Mouse (Mus musculus) embryonic facial prominence, embryonic 10.5 days (tissue): ENCODE measurements around the gene H2-D1. TPM values are rescaled to one million over a fixed set of nuclear protein-coding genes. Genes with fewer than 3 reads are reported as not detected.

Source experiments
- DNase-seq: peaks from one replicate; pipeline ENCODE4 v3.0.0-alpha.2; 2017; ENCODE audit warnings: low spot score
- H3K27ac ChIP-seq: fragments of 300-500 bp; sonication (generic); replicated peaks from 2 replicates; pipeline ENCODE4 v1.5.1; 2016; ENCODE audit warnings: mild to moderate bottlenecking
- H3K27me3 ChIP-seq: fragments of 300-500 bp; sonication (generic); replicated peaks from 2 replicates; pipeline ENCODE4 v1.6.1; 2016; ENCODE audit warnings: low read depth, mild to moderate bottlenecking; ENCODE audit not compliant: poor library complexity, severe bottlenecking
- H3K36me3 ChIP-seq: fragments of 300-500 bp; sonication (generic); replicated peaks from 2 replicates; pipeline ENCODE4 v1.6.1; 2016; ENCODE audit warnings: mild to moderate bottlenecking, moderate library complexity
- H3K4me1 ChIP-seq: fragments of 300-500 bp; sonication (generic); 2 replicates; pipeline ENCODE4 v1.6.1; 2016
- H3K4me3 ChIP-seq: fragments of 300-500 bp; sonication (generic); 2 replicates; pipeline ENCODE4 v1.5.1; 2016; ENCODE audit warnings: mild to moderate bottlenecking, moderate library complexity
- H3K9me3 ChIP-seq: fragments of 300-500 bp; sonication (generic); 2 replicates; pipeline ENCODE4 v1.6.1; 2016; ENCODE audit warnings: mild to moderate bottlenecking
- WGBS: fragments of 180-500 bp; shearing (Covaris S2); methylation state at CpG from one replicate; pipeline ENCODE4 v1.1.7; 2016; 5-methylcytosine and 5-hydroxymethylcytosine counted together
- polyA plus RNA-seq: library from polyadenylated mRNA; unstranded; fragments of >200 nt; fragmentation: Nextera tagmentation; extraction: Ambion mirVana; gene quantifications from 2 replicates; pipeline ENCODE4 v1.2.1, GENCODE M21; 2016

Gene H2-D1
- polyA plus RNA-seq, result 30.3 and 32.9 TPM in 2 replicates

- peak within 1 kb of the TSS; percentile 76 for H3K27ac ChIP-seq
- no peaks in the 10 kb centered on the region for H3K36me3 ChIP-seq
- H3K9me3 ChIP-seq, result no peaks in the 10 kb centered on the region
- H3K27me3 ChIP-seq, result peaks cover 73% of the 10 kb centered on the region
- under 1% methylated on average over 73 of the region's 73 CpGs for WGBS
- DNase-seq, result peak; percentile 87
- peak within 1 kb of the TSS; percentile 82 for H3K4me3 ChIP-seq
- peaks cover 19% of the 10 kb centered on the region for H3K4me1 ChIP-seq
These were observed at the start of gene H2-D1 for GRCm38 (mm10) chr17:35262664-35263522. Gene H2-D1, plus strand, starts transcription at chr17:35262730.

GRCm38 (mm10) chr17:35213071-35213470, 49.5 kb upstream of the H2-D1 start:
- H3K4me1 ChIP-seq, result peaks cover 7% of the 10 kb centered on the region
- 93% methylated on average over 5 of the region's 5 CpGs for WGBS

DNA sequence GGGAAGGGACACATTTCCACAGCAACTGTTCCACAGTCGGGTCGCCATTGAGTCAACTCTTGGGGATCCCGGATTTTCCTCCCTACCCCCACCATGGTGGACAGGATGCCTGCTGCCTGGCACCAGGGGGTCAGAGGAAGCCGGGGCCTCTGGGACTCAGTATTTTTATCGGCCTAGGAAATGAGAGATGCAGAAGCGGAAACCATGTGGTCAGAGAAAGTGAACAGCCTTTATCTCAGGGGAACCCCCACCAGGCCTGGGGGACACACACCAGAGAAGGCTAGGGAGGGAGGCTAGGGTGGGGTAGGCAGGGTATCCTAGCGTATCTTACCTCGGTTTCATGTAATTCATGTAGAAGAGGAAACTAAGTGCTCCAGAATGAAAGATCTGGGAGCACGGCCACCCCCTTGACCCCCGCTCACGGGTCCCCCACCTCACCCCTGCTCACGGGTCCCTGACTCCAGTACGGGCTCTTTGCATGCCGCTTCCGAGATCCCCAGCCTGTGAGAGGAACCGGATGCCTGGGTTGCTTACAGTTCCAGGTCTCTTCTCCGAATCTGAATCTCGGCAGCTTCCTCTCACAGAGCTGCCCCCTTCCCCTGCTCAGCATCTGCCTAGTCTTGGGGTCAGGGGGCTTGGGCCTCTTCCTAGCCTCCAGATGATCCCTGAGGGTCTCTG, 43.9 kb upstream of the H2-D1 start:
- Histone ChIP-seq H3K27me3 (no peaks in the 10 kb centered on the region), H3K4me3 (no peak overlapping the region), H3K36me3 (peaks cover 44% of the 10 kb centered on the region), H3K9me3 (no peaks in the 10 kb centered on the region), H3K27ac (no peak overlapping the region), H3K4me1 (peaks cover 22% of the 10 kb centered on the region)
- 79% methylated on average over 18 of the region's 18 CpGs for WGBS
- DNase-seq, result no peak

More at GRCm38 (mm10) chr17:35213071-35213470, 49.5 kb upstream of the H2-D1 start:
- no peak for DNase-seq
- Histone ChIP-seq H3K4me3 (no peak overlapping the region), H3K9me3 (no peaks in the 10 kb centered on the region), H3K27ac (no peak overlapping the region), H3K36me3 (no peaks in the 10 kb centered on the region), H3K27me3 (no peaks in the 10 kb centered on the region)

DNA sequence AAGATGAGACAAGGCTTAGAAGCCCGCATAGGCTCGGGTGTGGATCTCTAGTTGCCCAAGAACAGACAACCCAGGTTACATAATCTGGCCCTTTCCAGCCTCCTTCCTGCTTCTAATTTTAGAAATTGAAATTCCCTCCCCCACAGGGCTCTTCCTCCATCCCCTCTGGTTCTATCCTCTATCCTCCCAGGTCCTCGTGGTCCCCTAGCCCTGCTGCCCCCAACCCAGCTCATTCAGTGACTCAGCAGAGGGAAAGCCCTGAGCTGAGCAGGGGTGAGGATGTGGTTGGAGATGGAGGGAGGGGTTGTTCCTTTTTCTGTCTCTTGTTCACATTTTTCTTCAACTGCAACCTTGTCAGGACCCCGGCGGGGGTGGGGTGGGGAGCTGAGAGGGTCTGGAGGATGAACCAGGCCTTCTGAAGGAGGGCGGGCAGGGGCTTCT, 42.9 kb upstream of the H2-D1 start:
- no peaks in the 10 kb centered on the region for H3K27me3 ChIP-seq
- H3K36me3 ChIP-seq, result peaks cover 53% of the 10 kb centered on the region
- 83% methylated on average over 6 of the region's 6 CpGs for WGBS
- no peak overlapping the region for H3K4me3 ChIP-seq
- H3K27ac ChIP-seq, result 0 out of 2 replicates have a peak overlapping the region, but pooled peaks have one; percentile 11
- no peaks in the 10 kb centered on the region for H3K9me3 ChIP-seq
- peaks cover 17% of the 10 kb centered on the region for H3K4me1 ChIP-seq
- DNase-seq, result no peak

- Histone ChIP-seq H3K27ac (peak within 1 kb of the TSS; percentile 11), H3K36me3 (peaks cover 60% of the 10 kb centered on the region), H3K9me3 (no peaks in the 10 kb centered on the region), H3K4me1 (0 out of 2 replicates have a peak, but pooled peaks cover 15% of the 10 kb centered on the region), H3K27me3 (no peaks in the 10 kb centered on the region), H3K4me3 (no peak within 1 kb of the TSS)
- DNase-seq, result no peak
- WGBS, result 83% methylated on average over 28 of the region's 28 CpGs
These were observed 42.2 kb upstream of the H2-D1 start, which contains the start of gene Gm16181 for GRCm38 (mm10) chr17:35220156-35220952. Gene Gm16181, plus strand, starts transcription at chr17:35220834.

DNA sequence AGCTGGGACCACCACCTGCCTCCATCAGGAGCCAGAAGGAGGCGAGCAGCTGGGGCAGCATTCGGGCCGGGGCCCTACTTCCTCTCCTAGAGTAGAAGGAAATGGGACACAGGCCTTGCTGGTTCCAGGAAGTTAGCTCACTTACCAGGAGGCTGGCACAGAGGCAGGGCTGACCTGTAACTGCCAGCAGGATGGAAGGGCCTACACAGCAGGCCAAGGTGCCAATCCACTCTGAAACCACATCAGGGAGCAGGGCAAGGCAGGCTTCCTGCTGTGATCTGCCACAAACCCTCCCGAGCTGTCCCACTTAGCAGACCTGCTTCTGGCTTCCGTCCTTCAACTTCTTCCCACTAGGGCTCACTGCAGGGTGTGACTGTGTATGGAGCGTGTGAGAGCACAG, 40.2 kb upstream of the H2-D1 start:
- Histone ChIP-seq H3K4me3 (no peak overlapping the region), H3K4me1 (0 out of 2 replicates have a peak, but pooled peaks cover 15% of the 10 kb centered on the region), H3K27me3 (no peaks in the 10 kb centered on the region), H3K9me3 (no peaks in the 10 kb centered on the region), H3K27ac (no peak overlapping the region), H3K36me3 (peaks cover 76% of the 10 kb centered on the region)
- no peak for DNase-seq
- WGBS, result 77% methylated on average over 6 of the region's 6 CpGs

- 94% methylated on average over 4 of the region's 4 CpGs for WGBS
- Histone ChIP-seq H3K27ac (no peak overlapping the region), H3K4me3 (no peak overlapping the region), H3K9me3 (no peaks in the 10 kb centered on the region), H3K27me3 (no peaks in the 10 kb centered on the region), H3K4me1 (0 out of 2 replicates have a peak, but pooled peaks cover 15% of the 10 kb centered on the region), H3K36me3 (peaks cover 90% of the 10 kb centered on the region)
- DNase-seq, result no peak
These were observed 37.9 kb upstream of the H2-D1 start for GRCm38 (mm10) chr17:35224641-35225040.

DNA sequence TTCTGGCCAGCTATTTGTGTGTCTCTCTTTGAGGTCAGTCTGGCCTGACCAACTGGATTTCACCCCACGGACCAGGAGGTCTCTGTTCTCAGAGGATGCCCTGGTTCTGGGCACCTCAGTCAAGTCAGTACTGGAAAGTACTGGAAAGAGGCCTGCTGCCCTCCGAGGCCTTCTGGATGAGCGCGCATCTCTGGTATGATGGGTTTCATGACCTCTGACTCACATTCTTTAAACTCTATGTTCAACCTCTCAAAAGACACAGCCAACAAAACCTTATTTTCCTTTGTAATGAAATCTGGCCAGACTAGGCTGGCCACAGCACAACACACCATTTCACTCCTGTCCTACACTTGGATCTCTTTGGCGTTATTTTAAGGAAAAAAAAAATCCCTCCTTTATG, 37.1 kb upstream of the H2-D1 start:
- Histone ChIP-seq H3K4me3 (no peak overlapping the region), H3K36me3 (peaks cover 89% of the 10 kb centered on the region), H3K4me1 (0 out of 2 replicates have a peak, but pooled peaks cover 9% of the 10 kb centered on the region), H3K27ac (no peak overlapping the region), H3K9me3 (no peaks in the 10 kb centered on the region), H3K27me3 (no peaks in the 10 kb centered on the region)
- WGBS, result 93% methylated on average over 5 of the region's 5 CpGs
- DNase-seq, result no peak

GRCm38 (mm10) chr17:35226561-35227046, 35.9 kb upstream of the H2-D1 start:
- H3K36me3 ChIP-seq, result peaks cover 92% of the 10 kb centered on the region
- no peak overlapping the region for H3K27ac ChIP-seq
- H3K4me3 ChIP-seq, result no peak overlapping the region
- no peaks in the 10 kb centered on the region for H3K9me3 ChIP-seq
- H3K4me1 ChIP-seq, result peaks cover 3% of the 10 kb centered on the region
- 84% methylated on average over 14 of the region's 14 CpGs for WGBS
- no peaks in the 10 kb centered on the region for H3K27me3 ChIP-seq
- DNase-seq, result no peak

DNA sequence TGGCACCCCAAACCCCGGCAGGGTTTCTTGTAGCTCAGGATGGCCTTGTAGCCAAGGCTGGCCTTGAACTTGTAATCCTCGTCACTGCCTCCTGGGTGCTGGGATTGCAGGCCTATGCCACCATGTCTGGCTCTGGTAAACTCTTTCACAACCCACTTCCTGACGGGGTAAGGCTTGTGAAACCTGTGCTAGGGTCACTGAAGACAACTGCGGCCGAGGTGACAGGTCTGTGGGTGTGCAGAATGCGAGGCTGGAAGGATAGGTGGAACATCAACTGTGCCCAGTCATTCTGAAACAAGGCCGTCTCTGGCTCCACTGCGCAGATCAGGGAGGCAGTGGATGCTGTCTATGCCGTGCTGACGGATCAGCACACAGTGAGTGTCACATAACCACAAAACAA, 31.5 kb upstream of the H2-D1 start:
- Histone ChIP-seq H3K36me3 (peaks cover 66% of the 10 kb centered on the region), H3K4me3 (no peak overlapping the region), H3K9me3 (no peaks in the 10 kb centered on the region), H3K27me3 (no peaks in the 10 kb centered on the region), H3K27ac (no peak overlapping the region), H3K4me1 (peaks cover 27% of the 10 kb centered on the region)
- 93% methylated on average over 10 of the region's 10 CpGs for WGBS
- DNase-seq, result no peak

- peak; percentile 87 for DNase-seq
These were observed 30.5 kb upstream of the H2-D1 start for GRCm38 (mm10) chr17:35232043-35232442.

GRCm38 (mm10) chr17:35232659-35233058, 29.9 kb upstream of the H2-D1 start:
- Histone ChIP-seq H3K9me3 (no peaks in the 10 kb centered on the region), H3K36me3 (peaks cover 52% of the 10 kb centered on the region), H3K4me3 (no peak overlapping the region), H3K4me1 (peaks cover 38% of the 10 kb centered on the region), H3K27ac (no peak overlapping the region), H3K27me3 (no peaks in the 10 kb centered on the region)
- 92% methylated on average over 5 of the region's 5 CpGs for WGBS
- DNase-seq, result no peak

More at GRCm38 (mm10) chr17:35232043-35232442, 30.5 kb upstream of the H2-D1 start:
- 13% methylated on average over 12 of the region's 12 CpGs for WGBS
- peaks cover 59% of the 10 kb centered on the region for H3K36me3 ChIP-seq
- H3K27me3 ChIP-seq, result no peaks in the 10 kb centered on the region
- H3K27ac ChIP-seq, result no peak overlapping the region; the same call in 1 of the 2 replicates
- peaks cover 37% of the 10 kb centered on the region for H3K4me1 ChIP-seq
- no peaks in the 10 kb centered on the region for H3K9me3 ChIP-seq
- H3K4me3 ChIP-seq, result peak overlapping the region; percentile 30; the same call in 1 of the 2 replicates
